Mouse (Mus musculus) liver, embryonic 11.5 days (tissue): ENCODE measurements at regions not wholly inside any gene's neighbourhood (a gene's known extent, or its start where the extent isn't known, plus 50 kb on each side); places are given as distances from the start of the nearest gene placed in this dataset.

Experiments used
- ATAC-seq: fragments of 200-750 bp; cut with Nextera tagmentation; replicated peaks from 2 replicates; pipeline ENCODE4 v1.8.0; 2017; ENCODE audit warnings: moderate number of reproducible peaks, mild to moderate bottlenecking, moderate TSS enrichment, moderate library complexity; ENCODE audit not compliant: low FRiP score
- DNase-seq: peaks from one replicate; pipeline ENCODE4 v3.0.0-alpha.2; 2017; ENCODE audit warnings: low spot score
- H3K27ac ChIP-seq: fragments of 300-500 bp; sonication (generic); 2 replicates; pipeline ENCODE4 v1.5.1; 2014; ENCODE audit warnings: mild to moderate bottlenecking, low read depth, low read length, control low read depth
- H3K27me3 ChIP-seq: fragments of 300-500 bp; sonication (generic); replicated peaks from 2 replicates; pipeline ENCODE4 v1.6.1; 2014; ENCODE audit warnings: low read length, mixed read lengths; ENCODE audit not compliant: control insufficient read depth, insufficient read depth
- H3K36me3 ChIP-seq: fragments of 300-500 bp; sonication (generic); 2 replicates; pipeline ENCODE4 v1.6.1; 2014; ENCODE audit warnings: mild to moderate bottlenecking, low read length, moderate library complexity, mixed read lengths; ENCODE audit not compliant: control insufficient read depth, insufficient read depth
- H3K4me1 ChIP-seq: fragments of 300-500 bp; sonication (generic); replicated peaks from 2 replicates; pipeline ENCODE4 v1.6.1; 2014; ENCODE audit warnings: low read length, mixed read lengths; ENCODE audit not compliant: control insufficient read depth, insufficient read depth
- H3K4me2 ChIP-seq: fragments of 300-500 bp; sonication (generic); 2 replicates; pipeline ENCODE4 v1.6.1; 2014; ENCODE audit warnings: mild to moderate bottlenecking, control low read depth, moderate library complexity
- H3K4me3 ChIP-seq: fragments of 300-500 bp; sonication (generic); 2 replicates; pipeline ENCODE4 v1.5.1; 2014; ENCODE audit warnings: low read depth, low read length, control low read depth
- H3K9ac ChIP-seq: fragments of 300-500 bp; sonication (generic); 2 replicates; pipeline ENCODE4 v1.6.1; 2014; ENCODE audit warnings: low read depth, low read length, control low read depth
- H3K9me3 ChIP-seq: fragments of 300-500 bp; sonication (generic); 2 replicates; pipeline ENCODE4 v1.6.1; 2016; ENCODE audit warnings: low read length, inconsistent platforms, mixed read lengths; ENCODE audit not compliant: control insufficient read depth
- WGBS: fragments of 180-500 bp; shearing (Covaris S2); extraction: QIAGEN DNeasy Blood & Tissue Kit; methylation state at CpG from one replicate; pipeline ENCODE4 v1.1.7; 2014; 5-methylcytosine and 5-hydroxymethylcytosine counted together

- ATAC-seq (no peak), DNase-seq (no peak)
- Histone ChIP-seq H3K27me3 (no peaks in the 10 kb centered on the region), H3K4me3 (no peak overlapping the region), H3K36me3 (no peaks in the 10 kb centered on the region), H3K9me3 (no peaks in the 10 kb centered on the region), H3K27ac (no peak overlapping the region), H3K9ac (no peak overlapping the region), H3K4me1 (no peaks in the 10 kb centered on the region), H3K4me2 (no peak overlapping the region)
- WGBS = 73% methylated on average over 7 of the region's 7 CpGs
These were observed 145.4 kb upstream of the Nr4a3 start for GRCm38 (mm10) chr4:47899579-47899978.

GRCm38 (mm10) chr4:47902749-47903148 lies 142.2 kb upstream of the Nr4a3 start:
- DNase-seq (no peak), ATAC-seq (no peak)
- Histone ChIP-seq H3K36me3 (no peaks in the 10 kb centered on the region), H3K27ac (no peak overlapping the region), H3K9me3 (no peaks in the 10 kb centered on the region), H3K9ac (no peak overlapping the region), H3K27me3 (no peaks in the 10 kb centered on the region), H3K4me1 (no peaks in the 10 kb centered on the region), H3K4me3 (no peak overlapping the region), H3K4me2 (no peak overlapping the region)
- WGBS = 91% methylated on average over 12 of the region's 12 CpGs

GRCm38 (mm10) chr4:47912259-47912658 lies 132.7 kb upstream of the Nr4a3 start:
- H3K27ac ChIP-seq = no peak overlapping the region
- 68% methylated on average over 1 of the region's 1 CpGs for WGBS
- H3K9me3 ChIP-seq = no peaks in the 10 kb centered on the region
- H3K4me1 ChIP-seq = no peaks in the 10 kb centered on the region
- DNase-seq (no peak), ATAC-seq (no peak)
- H3K27me3 ChIP-seq = no peaks in the 10 kb centered on the region
- no peak overlapping the region for H3K4me3 ChIP-seq
- H3K9ac ChIP-seq = no peak overlapping the region
- H3K4me2 ChIP-seq = no peak overlapping the region
- no peaks in the 10 kb centered on the region for H3K36me3 ChIP-seq

GRCm38 (mm10) chr4:47919576-47919975 lies 125.4 kb upstream of the Nr4a3 start:
- Histone ChIP-seq H3K9me3 (no peaks in the 10 kb centered on the region), H3K9ac (no peak overlapping the region), H3K4me3 (no peak overlapping the region), H3K4me1 (no peaks in the 10 kb centered on the region), H3K27ac (no peak overlapping the region), H3K36me3 (no peaks in the 10 kb centered on the region), H3K4me2 (no peak overlapping the region), H3K27me3 (no peaks in the 10 kb centered on the region)
- 66% methylated on average over 7 of the region's 7 CpGs for WGBS
- DNase-seq = no peak
- no peak for ATAC-seq

- H3K9me3 ChIP-seq = no peaks in the 10 kb centered on the region
- H3K9ac ChIP-seq = no peak overlapping the region
- H3K27ac ChIP-seq = no peak overlapping the region
- DNase-seq (no peak), ATAC-seq (no peak)
- no peaks in the 10 kb centered on the region for H3K36me3 ChIP-seq
- H3K4me2 ChIP-seq = no peak overlapping the region
- no peaks in the 10 kb centered on the region for H3K27me3 ChIP-seq
- H3K4me3 ChIP-seq = no peak overlapping the region
- no peaks in the 10 kb centered on the region for H3K4me1 ChIP-seq
- 79% methylated on average over 2 of the region's 2 CpGs for WGBS
These were observed 113.5 kb upstream of the Nr4a3 start for GRCm38 (mm10) chr4:47931464-47931863.

- Histone ChIP-seq H3K36me3 (no peaks in the 10 kb centered on the region), H3K4me3 (no peak overlapping the region), H3K27ac (no peak overlapping the region), H3K4me1 (no peaks in the 10 kb centered on the region), H3K27me3 (no peaks in the 10 kb centered on the region), H3K9me3 (no peaks in the 10 kb centered on the region), H3K9ac (no peak overlapping the region), H3K4me2 (no peak overlapping the region)
- 76% methylated on average over 1 of the region's 1 CpGs for WGBS
- ATAC-seq (no peak), DNase-seq (no peak)
These were observed 111.4 kb upstream of the Nr4a3 start for GRCm38 (mm10) chr4:47933526-47933925.

- 88% methylated on average over 3 of the region's 3 CpGs for WGBS
- Histone ChIP-seq H3K36me3 (no peaks in the 10 kb centered on the region), H3K4me2 (no peak overlapping the region), H3K27me3 (no peaks in the 10 kb centered on the region), H3K9ac (no peak overlapping the region), H3K4me3 (no peak overlapping the region), H3K9me3 (no peaks in the 10 kb centered on the region), H3K27ac (no peak overlapping the region), H3K4me1 (no peaks in the 10 kb centered on the region)
- no peak for DNase-seq
- no peak for ATAC-seq
These were observed 109.4 kb upstream of the Nr4a3 start for GRCm38 (mm10) chr4:47935547-47935946.

- no peak overlapping the region for H3K27ac ChIP-seq
- H3K27me3 ChIP-seq = no peaks in the 10 kb centered on the region
- no peaks in the 10 kb centered on the region for H3K36me3 ChIP-seq
- no peaks in the 10 kb centered on the region for H3K4me1 ChIP-seq
- no peak for DNase-seq
- ATAC-seq = no peak
- WGBS = 69% methylated on average over 7 of the region's 7 CpGs
- H3K4me2 ChIP-seq = no peak overlapping the region
- H3K9ac ChIP-seq = no peak overlapping the region
- no peak overlapping the region for H3K4me3 ChIP-seq
- no peaks in the 10 kb centered on the region for H3K9me3 ChIP-seq
These were observed 108.4 kb upstream of the Nr4a3 start for GRCm38 (mm10) chr4:47936470-47937125.

GRCm38 (mm10) chr4:47947869-47948573 lies 96.9 kb upstream of the Nr4a3 start:
- ATAC-seq (no peak), DNase-seq (no peak)
- Histone ChIP-seq H3K4me2 (no peak overlapping the region), H3K4me1 (no peaks in the 10 kb centered on the region), H3K9me3 (no peaks in the 10 kb centered on the region), H3K36me3 (no peaks in the 10 kb centered on the region), H3K27me3 (no peaks in the 10 kb centered on the region), H3K4me3 (no peak overlapping the region), H3K27ac (no peak overlapping the region), H3K9ac (no peak overlapping the region)
- 75% methylated on average over 16 of the region's 16 CpGs for WGBS
